Mouse (Mus musculus) megakaryocyte-erythroid progenitor cell, adult 5-6 weeks (primary cell): ENCODE data around the gene Fbxo40. TPM values are rescaled to one million over a fixed set of nuclear protein-coding genes. Genes with fewer than 3 reads are reported as not detected.
A peak's percentile ranks its signal among the peaks of the same experiment; 100 is the strongest.

ENCODE experiments used
- ATAC-seq: replicated peaks from 2 replicates; pipeline ENCODE4 v1.8.0; 2016; ENCODE audit warnings: mild to moderate bottlenecking, inconsistent platforms; ENCODE audit not compliant: severe bottlenecking, poor library complexity, low FRiP score, low TSS enrichment
- total RNA-seq, 2 experiments: library from RNA; stranded (forward) in 1 of 2; stranded (reverse) in 1 of 2; fragments of 200-1000, 215-1000 nt in 1 of 2; fragments of >200 nt in 1 of 2; fragmentation: Nextera tagmentation in 1 of 2; gene quantifications; 2 replicates each; pipeline ENCODE4 v1.2.3; 2014 to 2017

The Fbxo40 gene
- total RNA-seq (2014; fragmentation: Nextera tagmentation) = 0.66 TPM in 1 of 2 replicates, not detected in the other
- 1.1 and 1.6 TPM in 2 replicates for total RNA-seq (2017)

DNA sequence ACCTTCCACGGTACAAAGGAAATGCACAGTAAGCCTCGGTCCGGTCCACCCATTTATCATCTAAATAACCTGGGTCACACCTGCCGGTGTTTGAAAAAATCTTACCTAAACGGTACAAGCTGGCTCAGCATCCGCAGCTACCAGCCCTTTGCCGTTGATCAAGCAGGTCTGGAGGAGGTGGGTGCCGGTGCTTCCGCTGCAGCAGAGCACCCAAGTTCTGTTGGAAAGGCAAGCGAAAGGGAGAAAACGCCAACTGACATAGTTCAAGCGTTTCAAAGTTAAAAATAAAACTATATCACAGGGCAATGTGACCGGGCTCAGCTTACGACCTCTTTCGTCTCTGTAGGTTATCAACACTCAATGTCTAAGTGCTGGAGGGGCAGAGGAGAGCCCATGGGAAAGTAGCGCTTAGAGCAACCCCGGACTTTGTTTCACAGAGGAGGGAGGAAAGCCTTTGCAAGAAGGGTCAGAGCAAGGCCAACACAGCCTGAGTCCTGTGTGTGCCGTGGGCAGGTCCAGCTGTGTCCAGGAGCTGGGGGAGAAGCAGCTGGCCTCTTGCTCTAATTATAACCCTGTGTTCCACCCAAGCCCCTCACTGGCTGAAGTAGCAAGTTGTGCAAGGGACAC, at the start of gene Fbxo40:
TSS of gene Fbxo40 (minus strand) at position 469 of the 627 bp plus-strand sequence.
- ATAC-seq = no peak

GRCm38 (mm10) chr16:37034751-37035150, 44.5 kb upstream of the Fbxo40 start:
- ATAC-seq = no peak

DNA sequence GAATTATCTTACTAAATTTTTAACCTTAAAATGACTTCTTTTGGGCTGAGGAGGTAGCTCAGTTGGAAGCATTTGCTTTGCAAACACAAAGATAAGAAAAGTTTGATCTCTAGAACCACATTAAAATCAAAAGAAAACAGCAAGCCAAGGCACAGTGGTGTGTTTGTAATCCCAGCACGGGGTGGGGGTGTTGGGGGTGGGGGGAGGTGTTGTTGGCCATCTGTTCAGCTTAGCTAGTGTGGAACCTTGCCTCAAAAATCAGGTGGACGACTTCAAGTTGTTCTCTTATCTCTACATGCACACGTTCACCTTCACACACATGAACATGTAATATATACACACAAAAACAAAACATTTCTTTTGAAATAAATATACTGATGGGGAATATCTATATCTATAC, 41.7 kb upstream of the Fbxo40 start:
- ATAC-seq = no peak

GRCm38 (mm10) chr16:37027581-37027980, 37.3 kb upstream of the Fbxo40 start:
- no peak for ATAC-seq

GRCm38 (mm10) chr16:37012336-37012735, 22.1 kb upstream of the Fbxo40 start:
- ATAC-seq = peak; percentile 30

DNA sequence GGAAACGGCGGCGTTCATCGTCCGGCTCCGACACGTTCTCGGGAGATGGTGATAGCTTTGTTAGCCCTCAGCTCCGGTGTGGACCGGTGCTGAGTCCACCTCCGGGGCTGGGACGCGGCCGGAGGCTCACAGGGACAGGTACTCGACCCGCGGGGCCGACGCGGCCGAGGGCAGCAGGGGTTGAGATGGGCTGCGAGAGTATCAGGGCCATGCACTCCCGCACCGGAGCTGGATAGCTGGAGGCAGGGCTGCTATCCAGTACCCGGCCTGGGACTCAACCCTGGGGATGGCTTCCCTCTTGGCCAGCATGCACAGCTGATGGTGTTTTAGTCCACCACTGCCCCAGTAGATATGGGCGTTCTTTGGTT, 21.6 kb upstream of the Fbxo40 start:
- ATAC-seq = peak; percentile 55

DNA sequence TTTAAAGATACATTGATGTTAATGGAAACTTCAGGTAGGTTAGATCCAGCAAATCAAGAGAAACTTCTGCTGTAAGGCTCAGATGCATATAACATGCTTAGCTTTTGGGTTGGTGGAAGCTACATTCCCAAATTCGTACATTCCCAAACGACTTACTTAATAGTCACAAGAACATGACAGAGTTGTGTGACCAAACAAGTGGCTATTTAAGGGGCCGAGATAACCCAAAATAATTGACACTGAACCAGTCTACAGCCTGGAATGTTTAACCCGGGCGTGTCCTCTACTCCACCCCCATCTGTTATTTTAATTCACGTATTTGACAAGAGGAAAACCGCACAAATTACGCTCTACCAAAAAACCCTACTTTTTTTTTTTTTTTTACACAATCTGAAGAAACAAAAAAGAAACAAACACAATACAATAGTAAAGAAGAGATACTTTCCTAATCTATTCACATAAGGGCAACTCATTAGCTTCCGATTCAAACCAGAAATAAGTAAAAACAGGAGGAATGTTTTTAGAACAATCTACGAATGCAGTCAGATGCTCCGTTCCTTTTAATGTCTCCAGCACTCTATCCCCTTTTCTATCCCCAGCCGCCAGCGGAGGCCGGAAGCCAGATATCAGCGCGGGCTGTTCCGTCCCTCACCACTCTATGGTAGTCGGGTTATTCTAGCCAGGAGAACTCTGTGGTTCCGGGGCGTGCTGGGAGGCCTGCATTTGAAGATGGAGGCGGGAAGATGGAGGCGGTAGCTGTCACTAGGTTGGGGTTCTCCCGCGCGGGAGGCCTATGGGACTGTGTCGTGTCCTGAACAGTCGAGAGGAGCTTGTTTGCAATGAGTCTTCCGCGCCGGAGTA, 21.0 kb upstream of the Fbxo40 start, which contains the start of gene Polq:
TSS of gene Polq (plus strand) at position 726 of the 861 bp plus-strand sequence.
- ATAC-seq = peak; percentile 97

DNA sequence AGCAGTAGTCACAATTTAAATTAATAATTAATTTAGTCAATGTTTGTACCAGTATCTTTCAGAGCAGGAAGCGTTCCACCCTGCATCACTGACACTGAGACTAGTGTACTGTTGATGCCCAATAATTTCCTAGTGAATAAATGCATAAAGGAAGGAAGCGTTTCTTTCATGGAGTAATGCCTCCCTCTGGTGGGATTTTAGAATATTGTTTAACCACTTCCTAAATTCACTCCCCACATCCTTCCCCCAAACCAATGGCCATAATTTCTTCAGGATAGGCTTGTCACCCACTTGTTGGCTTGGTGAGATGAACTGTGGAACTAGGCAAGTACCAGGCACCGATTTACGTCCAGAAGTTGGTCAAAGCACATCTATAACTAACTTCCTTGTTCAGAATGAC, 20.1 kb upstream of the Fbxo40 start:
- peak; percentile 50 for ATAC-seq

- ATAC-seq = no peak
Observed at GRCm38 (mm10) chr16:37009262-37009661, 19.0 kb upstream of the Fbxo40 start.

- ATAC-seq = no peak
Observed at GRCm38 (mm10) chr16:36999366-36999972, 9.2 kb upstream of the Fbxo40 start.

DNA sequence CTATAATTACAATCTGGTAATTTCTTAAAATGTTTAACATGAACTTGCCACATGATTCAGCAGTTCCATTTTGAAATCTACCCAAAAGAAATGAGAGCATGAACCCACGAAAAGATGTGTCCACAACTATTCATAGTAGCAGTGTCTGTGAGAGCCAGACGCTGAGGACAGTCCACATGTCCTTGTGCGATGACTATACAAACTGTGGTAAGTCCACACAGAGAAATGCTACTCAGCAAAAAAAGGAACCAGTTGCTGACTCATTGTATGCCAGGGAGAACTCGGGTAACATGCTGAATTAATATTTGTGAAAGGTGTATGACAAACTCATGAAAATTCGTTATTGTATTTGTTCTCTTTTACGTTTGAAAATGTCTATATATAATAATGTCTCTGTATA, 7.4 kb upstream of the Fbxo40 start:
- ATAC-seq = no peak

DNA sequence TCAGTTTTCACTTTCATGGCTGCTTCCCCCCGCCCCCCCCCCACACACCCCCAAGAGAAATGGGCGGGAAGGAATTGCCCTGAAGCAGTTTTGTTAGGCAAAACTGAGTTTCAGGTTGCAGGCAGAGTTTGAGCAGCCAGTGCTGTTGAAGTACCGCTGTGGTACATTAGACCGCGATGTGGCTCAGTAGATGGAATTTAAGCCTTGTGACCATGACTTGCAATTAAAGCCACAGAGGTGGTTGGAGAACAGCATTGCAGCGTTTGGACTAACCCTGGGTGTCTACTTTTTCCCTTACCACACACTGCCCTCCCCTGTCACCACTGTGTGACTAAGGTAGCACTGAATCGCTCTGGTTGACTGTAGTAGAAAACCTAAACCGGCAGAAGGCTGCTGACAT, 774 bp downstream of the Fbxo40 start:
- ATAC-seq = peak; percentile 75

DNA sequence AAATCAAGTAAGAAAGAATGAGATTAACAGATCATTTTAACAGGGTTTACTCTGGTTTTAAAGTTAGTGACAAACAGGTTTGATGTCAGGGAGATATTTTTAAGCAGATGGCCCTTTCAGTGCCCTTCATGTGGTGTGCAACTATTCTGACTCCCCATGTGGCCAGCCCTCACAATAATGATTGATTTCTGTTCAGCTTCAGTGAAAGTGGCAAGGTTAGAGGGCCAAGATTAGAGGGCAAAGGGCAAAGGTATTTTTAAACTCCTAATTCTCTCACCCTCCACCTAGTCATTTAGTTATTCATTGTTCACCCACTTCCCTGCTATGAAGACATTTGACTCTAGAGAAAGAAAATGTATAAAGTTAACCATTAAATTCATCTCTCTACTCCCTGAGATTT, 2.2 kb downstream of the Fbxo40 start:
- no peak for ATAC-seq

- no peak for ATAC-seq
Observed at GRCm38 (mm10) chr16:36987399-36987798, 2.9 kb downstream of the Fbxo40 start.

GRCm38 (mm10) chr16:36985636-36986042, 4.6 kb downstream of the Fbxo40 start:
- ATAC-seq = peak; percentile 93

GRCm38 (mm10) chr16:36983796-36984195, 6.5 kb downstream of the Fbxo40 start:
- ATAC-seq = no peak

GRCm38 (mm10) chr16:36979127-36979526, 11.1 kb downstream of the Fbxo40 start:
- no peak for ATAC-seq

DNA sequence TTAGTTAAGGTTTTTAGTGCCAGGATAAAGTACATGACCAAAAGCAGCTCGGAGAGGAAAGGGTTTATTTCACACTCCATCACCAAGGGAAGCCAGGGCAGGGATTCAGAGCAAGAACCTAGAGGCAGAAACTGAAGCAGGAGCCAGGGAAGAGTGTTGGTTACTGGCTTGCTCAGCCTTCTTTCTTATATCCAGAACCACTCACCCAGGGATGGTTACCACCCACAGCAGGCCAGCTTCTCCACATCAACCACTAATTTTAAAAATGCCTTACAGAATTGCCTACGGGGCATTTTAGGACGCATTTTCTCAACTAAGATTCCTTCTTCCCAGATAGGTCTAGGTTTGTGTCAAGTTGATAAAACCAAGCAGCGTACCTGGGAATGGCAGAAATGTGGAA, 26.9 kb downstream of the Fbxo40 start:
- ATAC-seq = no peak

DNA sequence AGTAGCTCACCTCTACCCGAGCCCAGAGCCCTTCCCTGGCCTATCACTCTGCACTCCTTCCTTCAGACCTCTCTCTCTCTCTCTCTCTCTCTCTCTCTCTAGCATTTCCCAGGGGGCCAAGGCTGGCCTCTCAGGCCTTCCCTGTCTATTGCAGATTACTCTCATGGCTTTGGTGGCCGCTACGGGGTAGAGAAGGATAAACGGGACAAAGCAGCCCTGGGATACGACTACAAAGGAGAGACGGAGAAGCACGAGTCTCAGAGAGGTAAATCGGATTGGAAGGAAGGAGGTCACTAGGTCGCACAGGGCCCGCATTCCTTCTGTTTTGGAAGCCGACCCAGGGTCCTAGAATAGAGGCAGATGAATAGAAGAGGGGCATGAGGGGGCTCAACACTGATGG, 35.2 kb downstream of the Fbxo40 start:
- ATAC-seq = no peak

GRCm38 (mm10) chr16:36951029-36951428, 39.2 kb downstream of the Fbxo40 start:
- ATAC-seq = no peak
